Mouse (Mus musculus): Measurements from ENCODE around the gene Kbtbd8. TPM values are rescaled to one million over a fixed set of nuclear protein-coding genes. Genes with fewer than 3 reads are reported as not detected.

Gene Kbtbd8
- 3.7 and 6.0 TPM in 2 replicates for total RNA-seq (2014; rRNA removed)
- polyA plus RNA-seq (2015; fragmentation: Nextera tagmentation; extraction: Ambion mirVana) = 1.0 and 1.5 TPM in 2 replicates

DNA sequence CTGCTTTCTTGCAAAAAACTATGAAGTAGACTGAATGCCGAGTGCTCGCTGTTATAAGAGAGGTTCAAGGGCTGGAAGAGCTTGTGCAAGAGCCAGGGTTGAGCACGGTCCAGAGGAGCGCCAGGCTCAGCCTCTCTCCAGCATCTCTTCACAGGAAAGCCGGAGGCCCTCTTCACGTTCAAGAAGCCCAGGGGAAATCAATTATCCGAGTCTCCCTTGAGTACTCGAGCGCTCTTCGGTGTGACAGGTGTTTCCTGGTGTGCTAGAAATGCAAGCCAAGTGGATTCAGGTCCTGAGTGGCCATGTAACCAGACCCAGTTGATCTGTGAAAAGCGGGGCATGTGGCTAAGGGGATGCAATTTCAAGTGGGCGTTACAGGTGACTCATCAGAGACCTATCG lies at the start of gene Kbtbd8:
Gene Kbtbd8, plus strand, starts transcription at position 295 of the 400 bp plus-strand sequence.
- peak within 1 kb of the TSS; percentile 84 for H3K27ac ChIP-seq (ENCODE audit: low read depth, low read length)
- no peaks in the 10 kb centered on the region for H3K27me3 ChIP-seq (ENCODE audit: insufficient read depth, low read length)
- peaks cover 6% of the 10 kb centered on the region; the same call in 1 of the 2 replicates for H3K4me1 ChIP-seq (ENCODE audit: insufficient read depth, low read length)
- ATAC-seq (ENCODE audit: low FRiP score) (no peak), DNase-seq (ENCODE audit: low spot score) (no peak)
- peak within 1 kb of the TSS; percentile 62 for H3K4me3 ChIP-seq (ENCODE audit: low read depth, low read length)
- H3K4me2 ChIP-seq (ENCODE audit: low read depth, low read length, poor library complexity, severe bottlenecking) = peak within 1 kb of the TSS; percentile 49
- H3K9me3 ChIP-seq (ENCODE audit: low read length) = no peaks in the 10 kb centered on the region
- H3K36me3 ChIP-seq (ENCODE audit: insufficient read depth, low read length) = no peaks in the 10 kb centered on the region
- peak within 1 kb of the TSS; percentile 80 for H3K9ac ChIP-seq (replicated peaks; ENCODE audit: low read length, poor library complexity, severe bottlenecking)
- TF ChIP-seq CTCF (IDR thresholded peaks at IDR 0.05) = no peak
- WGBS = 32% methylated on average over 13 of the region's 13 CpGs

DNA sequence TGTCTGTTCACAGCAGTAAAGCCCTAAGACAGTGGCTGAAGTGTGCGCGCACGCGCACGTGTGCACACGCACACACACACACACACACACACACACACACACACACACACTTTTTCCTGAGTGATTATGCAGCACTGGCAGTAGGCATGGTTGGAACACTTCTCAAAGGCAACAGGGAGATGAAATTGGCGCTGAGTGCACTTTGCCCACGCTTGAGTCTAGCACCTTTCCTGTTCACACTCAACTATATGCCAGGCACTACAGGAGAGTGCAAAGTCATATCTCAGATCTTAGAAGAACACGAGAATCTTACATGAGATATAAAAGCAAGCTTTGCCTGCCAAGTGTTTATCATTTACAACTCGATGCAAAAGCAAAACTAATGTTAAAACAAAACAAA lies 47.3 kb upstream of the Kbtbd8 start:
- Histone ChIP-seq H3K27ac (ENCODE audit: low read depth, low read length) (no peak overlapping the region), H3K27me3 (ENCODE audit: insufficient read depth, low read length) (no peaks in the 10 kb centered on the region), H3K9ac (replicated peaks; ENCODE audit: low read length, poor library complexity, severe bottlenecking) (no peak overlapping the region), H3K4me3 (ENCODE audit: low read depth, low read length) (no peak overlapping the region), H3K9me3 (ENCODE audit: low read length) (no peaks in the 10 kb centered on the region), H3K36me3 (ENCODE audit: insufficient read depth, low read length) (no peaks in the 10 kb centered on the region), H3K4me1 (ENCODE audit: insufficient read depth, low read length) (no peaks in the 10 kb centered on the region), H3K4me2 (ENCODE audit: low read depth, low read length, poor library complexity, severe bottlenecking) (no peak overlapping the region)
- ATAC-seq (ENCODE audit: low FRiP score) (no peak), DNase-seq (ENCODE audit: low spot score) (no peak)
- 93% methylated on average over 10 of the region's 10 CpGs for WGBS
- no peak for TF ChIP-seq CTCF (IDR thresholded peaks at IDR 0.05)

DNA sequence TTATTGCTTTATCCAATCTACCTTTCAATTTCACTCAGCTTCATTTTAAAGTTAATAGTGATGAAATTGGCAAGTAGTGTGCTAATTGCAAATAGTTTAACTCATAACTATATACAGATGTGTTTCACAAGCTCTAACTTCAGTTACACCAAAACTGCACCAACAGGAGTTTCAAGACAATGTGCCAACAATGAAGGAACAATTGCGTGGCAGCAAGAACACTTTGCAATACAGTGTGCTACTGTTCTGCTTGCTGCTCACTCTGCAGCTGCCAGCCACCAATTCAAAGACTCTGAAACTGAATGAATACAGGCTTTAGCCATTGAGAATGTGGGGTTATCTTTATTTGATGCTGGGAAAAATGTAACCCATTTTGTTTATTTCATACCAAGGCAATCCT lies 31.8 kb upstream of the Kbtbd8 start:
- no peak overlapping the region for H3K4me3 ChIP-seq (ENCODE audit: low read depth, low read length)
- H3K4me2 ChIP-seq (ENCODE audit: low read depth, low read length, poor library complexity, severe bottlenecking) = no peak overlapping the region
- H3K4me1 ChIP-seq (ENCODE audit: insufficient read depth, low read length) = no peaks in the 10 kb centered on the region
- TF ChIP-seq CTCF (IDR thresholded peaks at IDR 0.05) = no peak
- no peak overlapping the region for H3K9ac ChIP-seq (replicated peaks; ENCODE audit: low read length, poor library complexity, severe bottlenecking)
- peak; percentile 13 for DNase-seq (ENCODE audit: low spot score)
- H3K27me3 ChIP-seq (ENCODE audit: insufficient read depth, low read length) = no peaks in the 10 kb centered on the region
- no peaks in the 10 kb centered on the region for H3K9me3 ChIP-seq (ENCODE audit: low read length)
- H3K27ac ChIP-seq (ENCODE audit: low read depth, low read length) = no peak overlapping the region
- H3K36me3 ChIP-seq (ENCODE audit: insufficient read depth, low read length) = no peaks in the 10 kb centered on the region
- no peak for ATAC-seq (ENCODE audit: low FRiP score)
- WGBS = 51% methylated on average over 1 of the region's 1 CpGs

DNA sequence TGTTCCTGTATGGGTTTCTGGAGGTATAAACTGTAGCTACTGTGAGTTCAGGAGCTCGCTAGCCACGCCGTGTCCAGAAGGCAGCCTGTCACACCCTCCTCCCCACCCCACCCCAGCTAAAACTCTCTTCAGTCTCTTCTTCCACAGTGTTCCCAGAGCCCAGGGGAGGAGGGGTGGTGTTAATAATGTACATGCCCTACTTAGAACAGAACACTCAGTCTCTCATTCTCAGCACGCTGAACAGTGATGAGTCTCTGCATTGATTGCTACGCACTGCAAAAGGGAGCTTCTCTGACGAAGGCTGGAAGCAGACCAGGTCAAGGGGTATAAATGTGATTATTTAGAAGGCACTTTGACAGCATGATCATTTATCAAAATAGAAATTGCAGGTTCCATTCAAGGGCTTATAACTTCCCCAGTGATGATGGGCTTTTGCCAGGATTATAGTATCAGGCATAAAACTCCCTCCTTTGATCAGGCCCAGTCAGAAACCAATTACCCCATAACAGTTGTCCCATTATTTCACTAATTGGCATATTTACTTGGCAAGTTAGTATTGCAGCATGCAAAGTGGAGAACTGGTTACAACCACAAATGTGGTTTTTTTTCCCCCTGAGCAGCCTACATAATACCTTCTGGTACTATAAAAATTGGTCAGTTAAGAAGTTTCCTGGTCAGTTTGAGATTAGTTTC lies 29.7 kb upstream of the Kbtbd8 start:
- no peak for ATAC-seq (ENCODE audit: low FRiP score)
- no peaks in the 10 kb centered on the region for H3K36me3 ChIP-seq (ENCODE audit: insufficient read depth, low read length)
- no peaks in the 10 kb centered on the region for H3K9me3 ChIP-seq (ENCODE audit: low read length)
- H3K4me3 ChIP-seq (ENCODE audit: low read depth, low read length) = no peak overlapping the region
- no peaks in the 10 kb centered on the region for H3K27me3 ChIP-seq (ENCODE audit: insufficient read depth, low read length)
- 79% methylated on average over 6 of the region's 6 CpGs for WGBS
- no peak overlapping the region for H3K27ac ChIP-seq (ENCODE audit: low read depth, low read length)
- no peaks in the 10 kb centered on the region for H3K4me1 ChIP-seq (ENCODE audit: insufficient read depth, low read length)
- H3K9ac ChIP-seq (replicated peaks; ENCODE audit: low read length, poor library complexity, severe bottlenecking) = no peak overlapping the region
- DNase-seq (ENCODE audit: low spot score) = peak; percentile 5
- no peak for TF ChIP-seq CTCF (IDR thresholded peaks at IDR 0.05)
- no peak overlapping the region for H3K4me2 ChIP-seq (ENCODE audit: low read depth, low read length, poor library complexity, severe bottlenecking)

DNA sequence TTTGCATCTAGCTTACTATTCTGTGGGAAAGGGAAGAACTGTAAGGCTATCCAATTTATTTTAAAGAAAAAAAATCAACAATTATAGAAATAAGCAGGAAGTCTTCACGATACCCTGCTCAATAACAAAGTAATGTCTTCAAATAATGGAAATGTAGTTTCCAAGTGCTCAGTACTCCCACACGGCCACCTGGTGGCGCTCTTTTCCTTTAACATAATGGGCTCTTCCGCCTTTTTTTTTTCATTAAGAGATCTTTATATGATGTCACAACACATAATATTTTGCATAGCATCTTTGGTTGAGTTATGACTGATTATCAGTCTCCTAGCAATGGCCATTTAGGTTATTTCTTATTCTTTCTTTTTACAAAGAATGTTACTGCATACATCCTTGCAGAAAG lies 29.0 kb upstream of the Kbtbd8 start:
- no peak overlapping the region for H3K9ac ChIP-seq (replicated peaks; ENCODE audit: low read length, poor library complexity, severe bottlenecking)
- H3K4me1 ChIP-seq (ENCODE audit: insufficient read depth, low read length) = no peaks in the 10 kb centered on the region
- peak; percentile 64 for TF ChIP-seq CTCF (IDR thresholded peaks at IDR 0.05)
- no peak overlapping the region for H3K4me2 ChIP-seq (ENCODE audit: low read depth, low read length, poor library complexity, severe bottlenecking)
- H3K27me3 ChIP-seq (ENCODE audit: insufficient read depth, low read length) = no peaks in the 10 kb centered on the region
- H3K9me3 ChIP-seq (ENCODE audit: low read length) = no peaks in the 10 kb centered on the region
- WGBS = 45% methylated on average over 4 of the region's 4 CpGs
- H3K4me3 ChIP-seq (ENCODE audit: low read depth, low read length) = no peak overlapping the region
- ATAC-seq (ENCODE audit: low FRiP score) (no peak), DNase-seq (ENCODE audit: low spot score) (peak; percentile 46)
- H3K36me3 ChIP-seq (ENCODE audit: insufficient read depth, low read length) = no peaks in the 10 kb centered on the region
- H3K27ac ChIP-seq (ENCODE audit: low read depth, low read length) = no peak overlapping the region

GRCm38 (mm10) chr6:95094695-95095094 lies 22.3 kb upstream of the Kbtbd8 start:
- Histone ChIP-seq H3K4me1 (ENCODE audit: insufficient read depth, low read length) (no peaks in the 10 kb centered on the region), H3K9ac (replicated peaks; ENCODE audit: low read length, poor library complexity, severe bottlenecking) (no peak overlapping the region), H3K27me3 (ENCODE audit: insufficient read depth, low read length) (no peaks in the 10 kb centered on the region), H3K9me3 (ENCODE audit: low read length) (no peaks in the 10 kb centered on the region), H3K4me2 (ENCODE audit: low read depth, low read length, poor library complexity, severe bottlenecking) (no peak overlapping the region), H3K27ac (ENCODE audit: low read depth, low read length) (no peak overlapping the region), H3K4me3 (ENCODE audit: low read depth, low read length) (no peak overlapping the region), H3K36me3 (ENCODE audit: insufficient read depth, low read length) (no peaks in the 10 kb centered on the region)
- ATAC-seq (ENCODE audit: low FRiP score) (no peak), DNase-seq (ENCODE audit: low spot score) (no peak)
- 69% methylated on average over 2 of the region's 2 CpGs for WGBS
- no peak for TF ChIP-seq CTCF (IDR thresholded peaks at IDR 0.05)

All from midbrain, postnatal 0 days (tissue).